Mouse (Mus musculus) left cerebral cortex, postnatal 36 days (tissue): ENCODE results near the gene Rhebl1. TPM values are rescaled to one million over a fixed set of nuclear protein-coding genes. Genes with fewer than 3 reads are reported as not detected.

Source experiments
- DNase-seq, 2 experiments: peaks; one replicate each; pipeline ENCODE4 v3.0.0; 2021 to 2022; ENCODE audit warnings: low spot score in 2 of 2, mixed read lengths in 1 of 2
- intact Hi-C: fragments of 180-260 bp; cut with DNase I; formaldehyde crosslinking; loops from one replicate; pipeline ENCODE4 v1.15.1; 2025
- total RNA-seq, 2 experiments: library from RNA; stranded (reverse); gene quantifications; 2 replicates each; pipeline ENCODE4 v1.2.3; 2021

Rhebl1 gene
- total RNA-seq, 2 experiments from 2014 or later: 9.0 to 10.5 TPM

DNA sequence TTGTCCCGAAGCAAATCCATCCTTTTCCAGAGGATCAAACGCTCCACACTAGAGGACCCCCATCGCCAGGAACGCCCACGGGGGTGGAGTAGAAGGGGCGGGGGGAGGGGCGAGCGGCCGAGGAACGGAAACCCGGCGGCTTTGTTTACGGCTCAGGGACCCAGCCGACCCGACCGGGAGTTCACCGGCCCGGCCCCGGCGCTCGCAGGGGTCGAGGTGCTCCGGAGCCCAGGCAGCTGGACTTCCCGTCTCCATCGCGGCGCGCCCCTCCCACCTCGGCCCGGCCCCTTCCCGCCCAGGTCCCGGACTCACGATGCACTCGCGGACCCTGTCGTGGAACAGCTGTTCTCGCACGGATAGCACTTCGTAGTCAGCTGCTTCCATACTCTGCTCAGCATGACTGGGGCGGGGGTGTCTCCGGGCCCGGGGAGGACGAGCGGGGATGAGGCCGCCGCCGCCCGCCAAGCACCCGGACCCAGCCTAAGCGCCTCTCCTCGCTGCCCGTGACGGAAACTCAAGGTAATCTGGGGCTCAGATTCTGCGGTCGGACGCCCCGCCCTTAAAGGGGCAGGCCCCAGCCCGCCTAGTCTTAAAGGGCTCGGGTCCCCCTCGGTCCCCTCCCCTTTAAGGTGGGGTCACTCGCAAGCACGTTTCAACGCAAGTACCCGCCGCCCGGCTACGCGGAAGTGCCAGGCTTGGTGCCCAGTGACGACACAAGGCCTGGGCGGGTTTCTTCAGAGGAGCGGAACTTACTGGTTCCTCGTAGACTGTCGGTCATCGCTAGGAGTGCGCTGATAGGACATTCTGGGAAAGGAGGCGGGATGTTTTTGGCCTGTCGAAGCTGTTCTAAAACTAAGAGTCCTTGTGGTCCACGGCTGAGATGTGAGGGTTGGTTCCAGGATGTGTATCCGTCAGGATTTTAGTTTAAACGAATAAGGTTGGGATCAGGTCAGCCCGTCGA, 23.5 kb upstream of the Rhebl1 start, which contains the start of gene Lmbr1l:
Gene Lmbr1l, minus strand, starts transcription at position 694 of the 961 bp plus-strand sequence.
- intact Hi-C loops: loop anchor here (2.0 kb wide), 1 partner anchor 37 kb away; no protein-coding TSS in a partner anchor
- DNase-seq: peak; percentile 99

DNA sequence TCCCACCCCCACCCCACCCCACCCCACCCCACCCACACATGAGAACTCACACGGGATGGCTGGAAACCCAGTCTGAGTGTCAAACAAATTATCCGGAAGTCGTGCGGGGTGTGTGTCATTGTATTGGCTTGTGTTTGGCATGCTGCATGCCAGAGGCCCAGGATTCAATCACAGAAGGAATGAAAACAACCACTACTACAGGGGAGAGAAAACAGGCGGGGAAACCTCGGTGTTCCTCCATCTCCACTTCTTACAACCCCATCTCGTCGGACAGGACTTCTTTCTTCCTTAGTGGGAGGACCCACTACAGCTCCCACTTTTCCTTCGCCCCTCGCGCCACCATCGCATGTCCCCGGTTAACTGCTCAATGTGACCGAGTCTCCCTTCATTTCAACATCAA, 22.8 kb upstream of the Rhebl1 start:
- DNase-seq: no peak

DNA sequence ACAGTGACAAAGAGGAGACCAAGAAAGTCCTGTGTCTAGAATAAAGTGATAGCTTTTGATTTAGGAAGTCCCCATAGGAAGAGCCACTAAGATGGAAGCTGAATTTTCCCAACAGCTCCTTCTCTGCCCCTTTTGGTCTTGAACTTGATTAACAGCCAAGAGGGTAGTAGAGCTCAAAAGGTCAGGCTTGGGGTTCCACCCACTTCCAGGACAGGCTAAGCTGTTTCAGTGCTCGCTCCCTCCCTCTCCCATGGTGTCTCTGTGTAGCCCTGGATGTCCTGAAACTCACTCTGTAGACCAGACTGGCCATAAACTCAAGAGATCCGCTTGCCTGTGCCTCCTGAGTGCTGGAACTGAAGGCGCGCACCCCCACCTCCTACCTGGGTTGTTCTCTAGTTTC, 21.7 kb upstream of the Rhebl1 start:
- intact Hi-C loops: no loop called here
- DNase-seq: no peak

More for the DNA sequence above, 22.8 kb upstream of the Rhebl1 start:
- intact Hi-C loops: no loop called here

DNA sequence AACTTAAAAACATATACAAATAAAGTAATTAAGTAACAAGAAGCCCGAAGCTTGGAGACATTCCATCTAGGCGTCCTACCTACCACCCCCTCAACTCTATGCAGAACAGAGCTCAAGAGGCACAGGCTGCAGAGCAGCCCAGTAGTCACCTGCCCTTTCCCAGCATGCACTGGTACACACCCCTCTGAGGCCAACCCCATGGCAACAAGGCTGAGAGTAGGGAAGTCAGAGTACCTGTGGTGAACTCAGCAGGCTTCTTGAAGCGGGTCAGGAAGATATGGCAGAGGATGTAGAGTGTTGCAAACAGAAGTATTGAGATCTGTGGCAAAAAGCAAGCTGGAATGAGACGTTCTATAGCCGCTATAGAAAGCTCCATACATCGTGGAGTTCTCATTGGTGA, 20.6 kb upstream of the Rhebl1 start:
- DNase-seq: no peak
- intact Hi-C loops: no loop called here

DNA sequence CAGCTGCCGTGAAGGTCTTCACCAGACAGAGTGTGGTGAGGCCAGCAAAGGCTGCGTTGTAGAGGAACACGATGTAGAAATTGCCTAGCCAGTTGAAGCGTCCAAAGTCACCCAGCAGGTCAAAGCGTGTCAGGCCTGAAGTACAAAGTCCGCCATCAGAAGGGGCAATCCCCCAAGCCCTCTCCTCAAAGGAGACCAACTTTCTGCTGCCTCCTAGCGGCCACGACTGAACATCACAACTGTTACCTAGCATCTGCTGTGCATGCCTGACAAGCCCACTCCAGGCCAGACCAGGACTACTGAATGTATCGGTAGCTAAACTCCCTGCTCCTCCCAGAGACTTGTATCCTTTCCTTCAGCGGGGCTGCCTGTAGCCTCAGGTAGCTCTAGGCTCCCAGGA, 10.4 kb upstream of the Rhebl1 start:
- DNase-seq: no peak
- intact Hi-C loops: no loop called here

DNA sequence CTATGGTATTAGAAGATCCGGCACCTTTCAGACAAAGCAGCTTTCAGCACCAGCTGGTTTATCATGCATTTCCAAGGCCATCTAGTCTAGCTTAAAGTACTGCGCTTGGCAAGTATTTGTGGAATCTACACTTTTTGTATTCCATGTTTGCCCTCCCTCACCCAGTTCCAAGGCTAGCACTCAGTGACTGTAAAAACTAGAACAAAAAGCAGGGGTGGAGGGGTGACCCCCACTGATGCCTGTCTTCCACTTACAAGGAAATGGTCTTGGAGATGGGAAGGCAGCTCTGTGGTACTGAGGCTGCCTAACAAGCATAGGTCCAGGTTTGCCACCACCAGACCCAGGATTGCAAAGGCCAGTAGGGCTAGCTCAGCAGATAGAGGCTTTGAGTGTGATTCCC, 8.3 kb upstream of the Rhebl1 start:
- no peak for DNase-seq
- intact Hi-C loops: no loop called here

DNA sequence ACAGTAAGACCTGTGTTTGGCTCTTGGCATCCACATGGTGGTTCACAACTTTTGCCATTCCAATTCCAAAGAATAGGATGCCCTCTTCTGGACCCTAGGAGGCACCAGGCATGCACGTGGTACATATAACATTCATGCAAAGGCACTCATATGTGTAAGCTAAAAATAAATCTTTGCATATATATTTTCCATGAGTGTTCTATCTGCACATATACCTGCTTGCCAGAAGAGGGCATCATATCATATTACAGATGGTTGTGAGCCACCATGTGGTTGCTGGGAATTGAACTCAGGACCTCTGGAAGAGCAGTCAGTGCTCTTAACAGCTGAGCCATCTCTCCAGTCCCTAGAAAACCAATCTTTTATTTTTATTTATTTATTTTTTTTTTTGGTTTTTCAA, 7.2 kb upstream of the Rhebl1 start:
- intact Hi-C loops: no loop called here

DNA sequence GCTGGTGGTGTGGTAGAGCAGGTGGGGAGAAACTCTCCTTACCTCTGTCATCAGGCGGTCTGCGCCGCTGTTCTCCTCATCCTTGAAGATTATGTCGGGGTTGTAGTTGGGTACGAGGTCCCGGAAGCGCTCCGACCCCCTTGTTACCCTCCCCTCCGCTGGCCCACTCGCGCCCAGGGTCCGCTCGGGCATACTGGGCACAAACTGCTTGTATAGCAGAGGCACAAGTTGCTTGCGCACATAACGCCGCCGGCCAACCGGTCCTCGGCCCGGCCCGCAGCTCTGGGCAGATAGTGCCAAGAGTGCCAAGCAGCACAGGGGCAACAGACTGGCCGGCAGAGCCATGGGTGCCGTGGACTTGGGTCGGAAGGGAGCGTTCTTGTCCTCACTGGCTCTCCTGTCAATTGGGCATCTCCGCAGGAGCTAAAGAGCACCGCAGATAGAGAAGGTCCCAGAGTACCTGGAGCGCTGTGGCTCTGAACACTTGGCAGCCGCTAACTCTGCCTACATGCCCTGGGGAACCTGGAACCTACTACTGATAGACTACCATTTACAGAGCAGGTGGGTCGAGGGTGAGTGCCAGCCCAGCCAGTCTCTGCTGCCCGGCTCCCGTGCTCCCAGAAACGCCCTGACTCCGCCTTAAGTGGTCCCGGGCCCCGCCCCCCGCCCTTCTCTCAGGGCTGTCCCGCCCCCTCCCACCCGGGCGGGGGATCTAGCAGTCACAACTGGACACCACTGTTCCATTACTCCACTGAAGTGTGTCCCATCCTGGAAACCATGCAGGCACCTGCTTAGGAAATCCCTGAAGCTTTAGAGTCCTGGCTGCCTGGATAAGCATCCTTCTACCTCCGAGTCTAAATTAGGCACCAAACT, 3.8 kb upstream of the Rhebl1 start, which contains the start of gene Dhh:
Gene Dhh, minus strand, starts transcription at position 613 of the 873 bp plus-strand sequence.
- intact Hi-C loops: no loop called here
- no peak for DNase-seq

More for the DNA sequence above, 7.2 kb upstream of the Rhebl1 start:
- DNase-seq: no peak

DNA sequence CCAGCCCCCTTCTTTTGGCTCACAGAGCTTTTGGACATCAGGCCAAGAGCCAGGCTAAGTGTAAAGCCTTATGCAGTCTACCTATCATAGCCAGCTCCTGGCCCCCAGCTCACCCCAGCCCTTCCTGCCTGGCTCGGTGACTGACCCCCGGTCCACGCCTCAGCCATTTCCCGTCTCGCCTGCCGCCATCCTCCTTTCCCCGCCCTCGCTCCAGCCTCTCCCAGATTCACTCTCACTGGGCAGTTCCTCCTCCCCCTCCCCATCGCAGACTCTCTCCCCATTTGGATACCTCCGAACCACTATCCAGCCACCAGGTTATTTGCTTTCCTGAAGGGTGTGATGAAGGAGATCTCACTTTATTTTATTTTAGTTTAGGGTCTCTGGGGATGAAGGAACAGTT, 3.2 kb upstream of the Rhebl1 start:
- DNase-seq: no peak
- intact Hi-C loops: no loop called here

DNA sequence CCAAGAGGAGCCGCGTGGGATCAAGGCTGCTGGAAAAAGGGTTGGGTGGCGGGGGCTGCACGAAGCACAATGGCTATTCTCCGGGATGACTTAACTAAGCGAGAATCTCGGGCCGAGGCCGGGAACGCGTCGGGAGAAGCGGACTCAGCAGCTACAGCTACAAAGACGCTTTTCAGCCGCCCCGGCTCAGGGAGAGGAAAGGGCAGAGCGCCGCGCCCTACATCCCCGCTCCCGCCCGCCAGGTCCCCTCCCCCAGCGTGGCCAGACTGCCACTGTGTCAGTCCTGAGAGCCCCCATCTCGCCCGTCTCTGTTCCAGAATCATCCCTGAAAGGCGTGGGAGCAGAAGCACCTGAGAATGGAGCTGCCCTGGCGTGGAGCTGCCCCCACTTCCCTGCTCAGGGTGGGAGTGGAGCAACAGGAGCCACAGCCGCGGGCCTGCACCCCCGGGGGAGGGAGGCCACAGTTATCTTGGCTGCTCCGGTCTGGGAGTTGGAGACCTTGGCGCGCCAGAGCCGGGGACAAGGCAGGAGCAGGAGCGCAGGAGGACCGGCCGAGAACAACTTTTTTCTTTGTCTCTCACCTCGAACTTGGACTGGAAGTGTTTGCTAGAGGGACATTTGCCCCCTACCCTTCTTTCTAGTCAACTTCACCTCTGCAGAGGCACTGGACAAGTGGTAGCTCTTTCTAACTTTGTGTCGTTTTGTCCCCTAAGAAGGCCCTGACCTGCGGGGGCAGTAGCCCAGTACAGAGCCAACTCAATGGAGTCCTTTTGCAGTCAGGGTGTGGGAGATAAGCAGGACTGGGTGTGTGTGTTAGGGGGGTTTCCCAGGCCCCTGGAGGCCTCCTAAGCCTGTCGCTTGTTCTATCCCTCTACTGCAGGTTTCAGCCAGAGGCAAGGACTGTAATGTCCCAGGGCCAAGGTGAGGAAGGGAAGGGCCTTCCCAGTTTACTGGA, 1.6 kb upstream of the Rhebl1 start:
- no peak for DNase-seq
- intact Hi-C loops: no loop called here

DNA sequence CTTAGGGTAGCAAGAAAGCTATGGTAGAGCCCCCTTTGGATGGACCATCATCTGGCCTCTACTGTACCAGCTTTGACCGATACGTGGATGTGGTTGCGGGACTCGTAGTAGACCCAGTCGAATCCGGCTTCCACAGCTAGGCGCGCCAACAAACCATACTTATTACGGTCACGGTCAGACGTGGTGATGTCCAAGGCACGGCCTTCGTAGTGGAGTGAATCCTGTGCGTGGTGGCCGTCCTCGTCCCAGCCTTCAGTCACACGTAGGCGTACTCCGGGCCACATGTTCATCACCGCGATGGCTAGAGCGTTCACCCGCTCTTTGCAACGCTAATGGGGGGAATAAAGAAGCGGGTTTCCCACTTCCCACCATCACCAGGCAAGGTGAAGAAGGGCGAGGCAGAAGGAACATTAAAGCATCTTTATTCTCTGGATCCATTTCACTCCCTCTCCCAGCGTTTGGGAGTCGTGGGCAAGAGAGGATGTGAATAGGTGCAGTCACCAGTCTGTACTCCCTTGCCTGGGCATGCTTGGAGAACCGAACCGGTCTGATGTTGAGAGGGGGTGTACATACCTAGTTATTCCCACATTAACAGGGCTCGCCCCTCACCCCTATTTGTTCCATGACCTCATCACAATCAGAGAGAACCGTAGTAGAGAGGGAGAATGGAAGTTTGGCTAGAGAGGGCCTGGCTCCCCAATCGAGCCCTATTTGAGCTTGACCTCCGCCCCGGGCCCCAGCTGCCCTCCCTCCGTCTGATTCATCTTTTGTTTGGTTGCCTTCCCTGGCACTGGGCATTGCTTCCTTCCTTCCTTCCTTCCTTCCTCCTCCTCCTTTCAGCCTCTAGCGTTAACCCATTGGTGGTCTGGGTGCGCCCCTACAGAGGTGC, 650 bp upstream of the Rhebl1 start:
- intact Hi-C loops: no loop called here
- no peak for DNase-seq

DNA sequence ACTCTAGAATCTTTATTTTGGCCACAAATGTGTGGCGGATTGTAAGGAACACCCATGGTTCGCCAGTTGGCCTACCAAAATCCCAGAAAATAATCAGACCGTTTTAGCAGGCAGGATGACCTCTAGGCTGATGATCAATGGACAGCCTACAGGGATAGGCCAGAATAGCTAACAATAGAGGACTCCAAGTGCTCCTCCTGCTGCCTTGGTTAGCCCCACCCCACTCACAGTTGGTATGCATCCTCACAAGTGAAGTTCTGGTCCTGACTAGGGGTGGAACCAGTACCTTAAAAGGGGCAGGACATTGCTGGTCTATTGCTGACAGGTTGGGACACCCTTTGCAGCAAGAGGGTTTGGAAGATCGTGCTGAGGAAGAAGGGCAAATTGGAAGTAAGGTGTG, 1.3 kb downstream of the Rhebl1 start:
- no peak for DNase-seq
- intact Hi-C loops: loop anchor here (2.0 kb wide), 2 partner anchors 36 to 100 kb away; no protein-coding TSS in a partner anchor

DNA sequence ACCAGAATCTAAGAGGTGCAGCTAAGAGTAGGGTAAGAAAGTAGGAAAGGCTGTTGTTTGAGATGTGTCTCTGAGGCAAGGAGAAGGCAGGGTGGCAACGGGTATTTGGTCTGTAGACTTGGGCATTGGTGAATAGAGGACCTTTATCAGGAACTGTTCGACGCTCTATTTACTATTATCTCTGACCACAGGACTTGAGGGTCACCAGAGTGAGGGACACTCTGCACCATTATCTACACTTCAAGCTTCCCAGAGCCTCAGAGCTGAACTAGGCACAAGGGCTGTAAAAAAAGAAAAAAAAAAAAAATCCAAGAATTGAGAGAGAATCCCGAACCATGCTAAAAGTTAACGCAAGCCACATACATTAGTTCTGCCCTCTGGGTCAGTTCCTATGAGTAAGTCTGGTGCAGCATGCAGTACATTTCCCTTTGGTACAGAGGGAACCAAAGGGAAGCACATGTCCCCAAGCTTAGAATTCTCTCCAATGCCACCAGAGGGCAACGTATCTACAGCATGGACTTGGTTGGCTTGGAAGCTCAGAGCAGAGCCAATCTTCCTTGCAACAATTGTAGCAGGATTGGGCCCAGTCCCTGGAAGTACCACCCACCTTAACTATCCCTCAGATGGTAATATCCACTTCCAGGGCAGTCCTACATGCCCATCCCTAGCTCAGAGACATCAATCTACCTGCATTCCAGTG, 2.3 kb downstream of the Rhebl1 start:
- DNase-seq: peak in 1 of 2 experiments; percentile 33
- intact Hi-C loops: loop anchor here (2.0 kb wide), 2 partner anchors 37 to 101 kb away; no protein-coding TSS in a partner anchor

DNA sequence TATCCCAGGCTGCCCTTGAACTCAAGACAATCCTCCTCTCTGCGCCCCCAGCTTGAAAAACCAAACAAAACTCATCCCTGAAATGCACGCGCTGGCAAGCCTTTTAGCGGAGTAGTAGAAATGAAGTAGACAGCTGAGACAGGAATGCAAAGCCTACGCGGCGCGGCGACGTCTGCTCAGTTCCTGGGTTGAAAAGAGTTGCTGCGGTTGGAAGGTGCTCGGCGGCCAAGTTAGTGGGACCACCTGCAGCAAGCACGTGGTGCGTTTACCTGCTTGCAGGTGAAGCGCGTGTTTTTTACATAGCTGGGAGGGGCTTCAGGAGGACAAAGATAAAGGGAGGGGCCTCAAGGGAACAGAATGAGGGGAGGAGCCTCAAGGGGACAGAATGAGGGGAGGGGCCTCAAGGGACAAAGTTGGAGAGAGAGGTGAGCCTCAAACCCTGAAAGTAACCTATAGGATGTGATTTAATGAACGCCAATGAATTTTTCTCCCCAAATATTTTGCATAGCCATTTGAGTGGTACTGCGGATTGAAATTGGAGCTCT, 3.1 kb downstream of the Rhebl1 start:
- DNase-seq: no peak
- intact Hi-C loops: no loop called here

DNA sequence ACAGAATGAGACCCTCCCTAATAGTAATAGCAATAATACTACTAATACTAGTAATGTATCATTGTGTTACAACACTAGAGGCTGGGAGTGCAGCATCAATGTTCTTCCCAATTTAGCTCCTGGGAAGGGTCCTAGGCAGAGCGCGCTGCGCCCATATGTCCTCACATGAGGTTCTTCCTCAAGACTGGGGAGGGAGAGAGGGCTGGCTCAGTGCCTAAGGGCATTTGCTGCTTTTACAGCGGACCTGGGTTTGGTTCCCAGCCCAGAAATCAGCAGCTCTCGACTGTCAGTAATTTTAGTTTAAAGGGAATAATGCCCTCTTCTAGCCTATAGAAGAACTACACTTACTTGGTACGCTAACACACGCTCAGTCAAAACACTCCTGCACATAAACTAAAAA, 6.8 kb downstream of the Rhebl1 start:
- intact Hi-C loops: no loop called here
- no peak for DNase-seq

DNA sequence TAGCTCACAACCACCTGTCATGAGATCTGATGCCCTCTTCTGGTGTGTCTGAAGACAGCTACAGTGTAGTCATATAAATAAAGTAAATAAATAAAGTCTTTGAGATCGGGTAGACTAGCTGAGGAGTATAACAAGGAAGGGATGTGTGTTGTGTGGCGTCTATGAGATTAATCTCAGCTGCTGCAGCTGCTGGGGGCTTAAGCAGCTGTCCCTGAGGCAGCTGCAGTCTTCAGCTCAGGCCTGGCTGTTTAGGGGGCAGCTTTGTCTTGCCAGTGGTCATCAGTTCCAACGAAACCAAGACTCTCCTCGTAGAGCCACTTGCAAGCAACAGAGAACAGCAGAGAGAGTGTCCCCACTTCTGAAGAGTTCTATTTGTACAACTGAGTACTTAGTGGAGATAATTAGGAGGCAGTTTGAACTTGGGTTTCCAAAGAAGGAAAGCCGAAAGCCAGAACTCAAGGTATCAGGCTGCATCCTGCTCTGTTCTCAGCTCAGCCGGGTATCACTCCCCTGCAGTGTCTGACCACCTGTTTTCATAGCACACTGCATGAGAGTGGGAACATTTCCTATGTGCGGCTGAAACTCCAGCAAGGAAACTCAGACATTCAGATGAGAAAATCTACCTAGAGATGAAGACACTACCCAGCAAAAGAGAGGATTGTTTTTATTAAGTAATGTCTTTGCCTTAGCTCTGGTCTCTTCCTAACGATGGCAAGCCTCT, 7.5 kb downstream of the Rhebl1 start:
- intact Hi-C loops: no loop called here
- no peak for DNase-seq

DNA sequence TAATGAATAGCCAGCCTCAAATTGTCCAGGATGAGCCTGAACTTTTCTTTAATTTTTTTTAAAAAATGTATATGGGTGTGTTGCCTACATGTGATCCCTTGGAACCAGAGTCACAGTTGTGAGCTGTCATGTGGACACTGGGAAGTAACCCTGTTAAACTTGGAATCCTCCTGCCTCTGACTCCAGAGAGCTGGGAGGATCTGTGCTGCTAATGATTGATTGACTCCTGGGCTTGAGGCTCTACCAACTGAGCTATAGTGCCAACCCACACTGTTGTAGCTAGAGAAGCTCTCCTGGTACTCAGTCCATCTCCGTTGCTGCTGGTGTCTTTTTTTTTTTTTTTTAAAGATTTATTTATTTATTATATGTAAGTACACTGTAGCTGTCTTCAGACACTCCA, 10.2 kb downstream of the Rhebl1 start:
- DNase-seq: no peak
- intact Hi-C loops: no loop called here
